Mouse (Mus musculus) mesoderm, embryonic 11.5 days (tissue): ENCODE data around the gene Hmcn1.

Experiments
- DNase-seq: peaks from one replicate; pipeline ENCODE4 v3.0.0-alpha.2; 2012; ENCODE audit warnings: low read depth, low spot score

Hmcn1 gene

DNA sequence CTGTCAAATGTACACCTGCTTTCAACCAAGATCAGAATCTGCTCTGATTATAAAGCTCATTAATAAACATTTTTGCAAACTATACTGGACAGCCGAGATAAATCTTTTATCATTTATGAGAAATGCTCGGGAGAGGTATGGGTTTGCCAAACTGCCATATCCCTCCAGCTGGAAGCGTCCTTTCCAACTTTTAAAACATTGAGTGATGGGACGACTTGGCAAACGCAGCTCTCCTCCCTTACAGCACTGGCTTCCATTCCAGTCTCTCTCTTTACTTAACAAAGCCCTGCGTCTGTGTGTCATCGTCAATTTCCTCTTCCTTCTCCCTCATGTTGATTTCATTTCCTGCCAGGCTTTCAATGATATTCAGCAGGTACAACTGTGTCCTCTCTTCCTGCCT, 114.8 kb downstream of the Hmcn1 start:
- no peak for DNase-seq

DNA sequence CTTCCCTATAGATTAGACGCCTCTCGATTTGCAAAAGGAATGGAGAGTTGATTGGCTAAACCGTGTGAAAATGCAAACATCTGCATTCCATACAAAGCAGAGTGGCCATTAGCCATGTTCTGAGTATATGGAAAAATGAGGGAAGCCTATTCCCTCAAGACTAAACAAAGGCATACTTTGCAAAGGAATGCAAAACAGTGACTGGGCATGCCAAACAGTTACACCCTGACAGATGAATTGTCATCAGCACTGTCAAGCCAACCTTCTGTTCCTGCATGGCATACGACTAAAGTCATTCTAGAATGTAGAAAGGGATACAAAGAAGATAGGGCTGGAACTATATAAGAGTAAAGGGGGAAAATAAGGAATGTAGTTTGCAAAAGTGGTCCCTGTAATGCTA, 115.3 kb downstream of the Hmcn1 start:
- DNase-seq, result no peak

GRCm38 (mm10) chr1:150874025-150874424, 119.2 kb downstream of the Hmcn1 start:
- DNase-seq, result no peak

DNA sequence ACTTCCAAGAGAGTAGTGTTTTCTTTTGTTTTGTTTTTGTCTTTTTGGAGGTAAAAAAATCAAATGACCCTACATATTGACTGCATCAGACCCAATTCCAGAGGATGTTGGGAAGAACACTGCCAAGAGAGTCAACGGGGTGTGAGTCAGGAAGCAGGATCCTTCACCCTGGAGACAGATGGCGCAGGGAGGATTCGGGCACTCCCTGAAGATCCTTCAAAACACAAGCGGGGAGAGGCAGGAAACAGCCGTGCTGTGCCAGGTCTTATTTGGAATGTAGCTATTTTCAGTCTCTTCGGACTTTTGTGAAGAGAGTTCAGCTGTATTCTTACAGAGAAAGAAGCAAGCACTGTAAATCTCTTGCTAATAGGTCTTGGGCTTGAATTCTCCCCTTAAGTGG, 120.0 kb downstream of the Hmcn1 start:
- peak; percentile 16 for DNase-seq

DNA sequence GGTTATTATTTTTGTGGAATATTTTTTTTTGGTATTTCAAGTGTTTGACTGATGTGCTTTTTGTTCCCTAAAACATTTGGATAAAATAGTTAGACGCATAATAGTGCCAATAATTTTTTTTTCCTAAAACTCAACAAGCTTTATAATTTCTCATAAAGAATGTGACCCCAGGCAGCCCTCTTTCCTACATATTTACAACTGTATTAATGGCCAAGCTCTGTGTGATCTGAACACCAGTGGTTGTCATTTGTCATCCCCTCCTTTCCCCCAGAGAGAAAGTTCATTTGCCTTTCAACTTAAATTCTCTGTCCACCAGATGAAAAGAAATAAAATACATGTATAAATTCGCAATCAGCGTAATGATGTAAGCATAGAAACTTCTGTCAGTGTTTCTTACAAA, 121.1 kb downstream of the Hmcn1 start:
- DNase-seq, result no peak

DNA sequence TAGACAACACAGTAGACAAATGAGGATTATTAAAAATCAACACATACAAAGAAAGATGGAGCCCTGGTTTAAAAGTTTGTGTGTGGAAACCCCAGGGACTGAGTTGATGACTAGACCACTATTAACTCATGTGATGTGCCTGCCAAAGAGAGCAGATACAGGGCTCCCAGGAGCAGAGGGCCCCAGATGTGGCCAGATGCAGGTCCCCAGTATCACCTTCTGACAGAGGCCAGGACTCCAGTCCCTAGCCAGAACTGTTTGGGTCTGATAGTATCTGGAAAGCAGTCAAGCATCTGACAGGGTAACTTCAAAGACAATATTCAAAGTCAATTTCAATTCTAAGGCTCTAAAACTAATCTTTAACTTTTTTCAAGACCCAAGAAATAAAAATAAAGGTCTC, 124.0 kb downstream of the Hmcn1 start:
- no peak for DNase-seq

GRCm38 (mm10) chr1:150866615-150867014, 126.6 kb downstream of the Hmcn1 start:
- no peak for DNase-seq

DNA sequence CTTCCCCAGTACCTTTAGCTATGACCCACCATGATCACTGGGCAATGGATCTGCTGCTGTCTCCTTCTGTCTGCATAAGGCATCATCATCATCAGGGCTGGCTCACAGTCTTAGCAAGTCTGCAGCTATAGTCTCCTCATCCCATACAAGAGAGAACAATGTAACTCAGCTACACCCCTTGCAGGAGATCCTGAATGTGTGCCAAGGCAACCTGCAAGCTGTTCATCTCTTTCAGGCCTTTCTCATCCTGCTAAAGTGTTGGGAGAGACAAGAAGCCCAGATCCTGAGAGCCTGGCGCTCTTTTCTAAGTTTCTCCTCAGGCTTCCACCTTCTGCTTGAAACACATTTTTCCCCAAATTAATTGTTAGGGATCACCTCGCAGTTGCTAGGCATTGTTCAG, 135.5 kb downstream of the Hmcn1 start:
- DNase-seq, result no peak

- DNase-seq, result no peak
Measured at GRCm38 (mm10) chr1:150833448-150833847, 159.8 kb downstream of the Hmcn1 start.

DNA sequence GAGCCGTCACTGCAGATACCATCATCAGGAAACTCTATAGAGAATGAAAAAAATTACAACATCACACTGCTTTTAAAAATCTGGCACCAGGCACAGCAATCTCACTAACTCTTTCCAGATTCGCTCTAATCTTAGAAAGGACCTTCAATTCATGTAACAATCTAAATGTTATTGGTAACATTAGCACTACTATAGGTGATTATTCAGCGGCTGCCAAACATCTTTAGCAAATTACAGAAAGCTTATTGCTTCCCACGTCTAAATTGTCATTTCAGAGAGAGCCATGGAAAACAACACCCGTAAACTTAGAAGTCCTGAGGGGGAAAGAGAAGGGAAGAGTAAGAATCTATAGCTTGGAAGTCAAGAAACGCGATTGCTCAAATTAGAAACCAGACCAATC, 163.4 kb downstream of the Hmcn1 start:
- DNase-seq, result no peak

GRCm38 (mm10) chr1:150827169-150827568, 166.1 kb downstream of the Hmcn1 start:
- peak; percentile 53 for DNase-seq

GRCm38 (mm10) chr1:150824334-150825005, 168.8 kb downstream of the Hmcn1 start:
- DNase-seq, result peak; percentile 29

DNA sequence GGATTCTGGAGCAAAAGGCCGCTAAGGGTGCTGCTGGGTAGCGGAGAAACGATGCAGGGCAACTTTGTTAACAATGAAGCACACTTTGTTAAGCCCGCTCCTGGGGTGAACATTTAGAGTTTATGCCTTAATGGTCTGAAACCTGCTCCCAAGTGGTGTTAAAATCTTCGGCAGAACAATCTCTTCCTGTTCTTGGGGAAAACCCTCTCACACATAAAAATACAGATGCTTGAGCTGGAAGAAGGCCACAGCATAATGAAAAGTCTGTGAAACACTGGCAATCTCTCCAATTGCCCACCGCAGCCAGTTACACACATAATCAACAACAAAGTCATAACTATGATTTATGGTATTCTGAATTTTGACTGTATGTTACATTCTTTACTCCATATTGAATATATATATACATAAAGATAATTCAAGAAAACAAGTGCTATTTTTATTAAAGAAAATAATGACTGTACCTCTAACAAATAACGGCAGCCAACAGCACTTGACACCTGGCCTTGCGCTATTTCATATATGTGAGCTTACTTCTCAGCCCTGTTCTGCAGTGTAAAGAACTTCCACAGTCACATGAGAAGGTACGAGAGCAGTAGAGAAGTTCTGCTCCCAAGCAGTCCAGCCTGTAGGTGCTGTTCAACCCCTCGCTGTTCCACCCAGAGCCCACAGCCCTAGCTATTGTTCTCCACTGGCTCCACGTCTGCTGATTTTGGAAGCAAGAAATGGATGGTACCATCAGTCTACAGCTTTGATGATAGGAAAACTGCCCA, 177.0 kb downstream of the Hmcn1 start:
- DNase-seq, result no peak

DNA sequence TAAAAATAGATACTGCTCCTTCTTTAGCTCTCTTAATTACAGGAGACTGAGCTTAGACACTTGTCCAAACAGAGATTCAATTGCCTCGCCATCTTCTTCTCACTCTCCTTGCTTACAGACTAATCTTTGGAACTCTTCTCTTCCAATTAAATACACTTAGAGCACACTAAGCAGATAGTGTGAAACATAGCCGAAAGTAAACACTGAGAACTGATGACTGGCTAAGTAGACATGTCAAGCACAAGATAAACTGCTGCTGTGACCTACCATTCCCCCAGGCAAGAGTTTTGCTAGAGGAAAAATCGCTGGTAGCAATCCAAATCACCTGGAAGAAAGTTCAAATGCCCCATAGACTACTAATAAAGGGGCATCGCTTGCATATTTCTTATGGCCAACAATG, 178.3 kb downstream of the Hmcn1 start:
- DNase-seq, result no peak

DNA sequence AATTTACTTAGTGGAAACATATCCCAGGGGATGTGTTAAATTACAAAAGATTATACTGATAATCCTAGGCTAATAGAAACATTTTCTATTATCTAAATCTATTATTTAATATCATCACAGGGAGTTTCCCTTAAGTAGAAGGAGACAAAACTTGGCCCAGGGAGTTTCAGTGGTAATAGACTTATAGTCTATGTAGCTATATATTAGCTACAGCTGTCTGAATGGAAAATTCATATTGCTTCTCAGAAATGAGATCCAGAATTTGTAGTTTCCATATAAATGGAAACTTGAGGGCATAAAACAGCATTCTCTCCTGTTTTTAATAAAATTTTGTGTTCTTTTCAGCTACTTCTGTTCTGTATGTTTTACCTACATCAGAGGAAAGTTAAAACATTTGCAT, 179.9 kb downstream of the Hmcn1 start:
- DNase-seq, result no peak

- DNase-seq, result no peak
Measured at GRCm38 (mm10) chr1:150806864-150807263, 186.4 kb downstream of the Hmcn1 start.

DNA sequence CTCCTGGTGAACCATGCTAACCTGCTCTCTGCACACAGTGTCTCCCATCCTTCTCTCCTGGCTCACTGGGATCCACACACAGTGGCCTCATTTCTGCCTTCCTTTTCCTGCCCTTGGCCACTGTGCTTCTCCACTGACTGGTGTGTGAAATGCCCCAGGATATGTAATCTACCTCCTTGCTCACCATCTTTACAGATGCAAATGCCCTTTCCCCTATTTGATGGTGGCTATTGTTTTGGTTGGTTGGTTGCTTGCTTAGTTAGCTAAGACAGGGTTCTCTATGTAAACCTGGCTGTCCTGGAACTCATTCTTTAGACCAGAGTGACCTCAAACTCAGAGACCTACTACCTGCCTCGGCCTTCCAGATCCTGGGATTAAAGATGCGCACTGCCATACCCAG, 187.8 kb downstream of the Hmcn1 start:
- no peak for DNase-seq

DNA sequence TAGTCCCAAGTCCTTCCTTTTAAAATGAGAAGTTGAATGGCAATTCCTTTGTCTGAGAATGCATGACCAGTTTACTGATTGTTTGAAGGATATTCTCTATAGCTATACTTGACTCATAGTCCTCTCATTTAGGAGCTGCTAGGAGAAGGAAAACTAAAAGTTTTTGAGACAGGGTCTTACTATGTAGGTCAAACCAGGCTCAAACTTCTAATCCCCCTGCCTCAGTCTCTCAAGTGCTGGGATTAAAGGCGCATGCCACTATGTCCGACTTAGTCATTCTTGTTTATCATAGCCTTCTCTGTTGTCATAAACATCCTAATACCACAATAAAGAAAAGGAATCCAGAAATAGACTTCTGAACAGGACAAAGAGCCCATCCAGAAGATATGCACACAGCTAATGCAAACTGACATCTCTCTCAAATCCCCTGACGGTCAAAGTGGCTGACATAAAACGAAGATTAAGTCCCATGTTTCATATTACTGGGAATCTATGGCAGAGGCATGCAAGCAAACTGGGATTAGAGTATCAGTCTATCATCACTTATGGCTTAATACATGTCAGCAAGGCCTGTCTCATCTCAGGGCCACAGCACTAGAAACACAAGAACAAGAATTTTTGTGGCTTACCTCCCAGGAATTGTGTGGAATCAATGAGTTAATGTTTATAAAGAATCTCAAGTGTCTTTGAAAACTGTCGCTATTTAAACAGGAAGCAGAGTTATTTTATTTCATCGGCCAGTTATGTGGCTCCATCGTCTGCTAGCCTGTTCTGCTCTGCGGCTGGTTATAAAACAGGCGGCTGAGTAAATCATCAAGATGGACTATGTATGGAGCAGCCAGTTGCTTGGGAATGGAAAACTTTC, 188.8 kb downstream of the Hmcn1 start:
- peak; percentile 14 for DNase-seq

GRCm38 (mm10) chr1:150802642-150803041, 190.6 kb downstream of the Hmcn1 start:
- DNase-seq, result no peak

DNA sequence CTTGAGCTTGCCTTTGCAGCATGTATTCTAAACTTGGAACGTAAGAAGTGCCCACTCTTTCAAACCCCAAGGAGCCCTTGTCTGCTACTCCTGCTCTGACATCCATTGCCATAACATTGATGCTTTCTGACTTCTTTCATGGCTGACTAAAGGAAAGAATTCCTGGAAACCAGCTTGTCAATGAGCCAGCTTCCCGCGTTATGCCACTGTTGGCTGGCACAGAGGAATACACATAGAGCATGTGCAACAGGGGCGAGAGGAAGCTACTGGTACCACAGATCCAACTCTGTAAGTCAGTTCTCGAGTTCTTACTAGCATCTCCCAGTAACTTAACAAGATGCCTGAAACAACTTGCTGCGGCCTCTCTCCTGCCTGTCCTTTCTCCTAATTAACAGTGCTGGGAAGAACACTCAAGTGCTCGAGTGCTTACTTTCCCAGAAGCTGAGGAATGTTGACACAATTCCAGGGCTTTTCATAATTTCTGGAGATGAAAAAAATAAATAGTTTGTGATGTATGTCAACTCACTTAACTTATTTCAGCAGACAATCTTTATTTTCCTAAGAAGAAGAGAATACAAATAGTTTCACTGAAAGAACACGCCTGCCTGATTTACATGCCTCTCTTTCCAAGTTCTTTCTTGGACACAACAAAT, 192.5 kb downstream of the Hmcn1 start:
- DNase-seq, result no peak

- no peak for DNase-seq
Measured at GRCm38 (mm10) chr1:150798651-150799050, 194.6 kb downstream of the Hmcn1 start.

DNA sequence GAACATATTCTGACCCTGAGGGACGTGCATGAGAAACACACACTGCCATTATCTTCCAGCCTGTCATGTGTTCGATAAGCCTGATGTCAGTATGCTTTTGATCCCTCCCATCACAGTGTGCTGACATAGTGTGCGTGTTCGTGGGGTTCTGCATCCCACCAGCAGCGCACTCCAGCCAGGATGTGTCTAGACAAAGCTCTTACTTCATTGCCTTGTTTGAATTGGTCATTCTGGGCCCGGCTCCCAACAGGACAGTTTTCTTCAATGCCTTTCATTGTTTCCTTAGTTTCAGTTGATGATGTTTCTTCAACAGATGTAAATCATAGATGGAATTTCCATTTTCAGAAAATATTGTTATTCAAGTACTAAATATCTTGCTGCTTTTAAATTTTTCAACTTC, 206.5 kb downstream of the Hmcn1 start:
- no peak for DNase-seq
